Mouse (Mus musculus) mouse embryonic stem cell (cell line): ENCODE measurements around the gene Atp5b.

Source experiments
- in situ Hi-C, 2 experiments: fragments of 300-500 bp; cut with MboI; formaldehyde crosslinking; loops; 1 replicate in 1 of 2; 3 replicates in 1 of 2; pipeline ENCODE4 v1.14.3; 2019 to 2020; ENCODE audit warnings: low sequenced_read_pairs in 2 of 2, low pct_unique_long_range_greater_than_20kb in 1 of 2, mixed read lengths in 1 of 2; ENCODE audit not compliant: unreplicated experiment in 1 of 2

Gene Atp5b

GRCm38 (mm10) chr10:128133650-128134332 lies 50.7 kb downstream of the Atp5b start:
- in situ Hi-C loops, result no loop called here

- in situ Hi-C loops, result no loop called here
Measured at GRCm38 (mm10) chr10:128135374-128135773, 52.3 kb downstream of the Atp5b start.
